Mouse (Mus musculus) heart, postnatal 0 days (tissue): ENCODE results near the gene Rdx. TPM values are rescaled to one million over a fixed set of nuclear protein-coding genes. Genes with fewer than 3 reads are reported as not detected.
"Not testable (repeated sequence)": the region's sequence is repeated elsewhere in the genome, so short reads cannot be mapped to it uniquely, and the experiment has no call there.

ENCODE experiments used
- ATAC-seq: fragments of 200-750 bp; cut with Nextera tagmentation; 2 replicates; pipeline ENCODE4 v1.8.0; 2017; ENCODE audit warnings: low read depth, moderate number of reproducible peaks, moderate library complexity; ENCODE audit not compliant: insufficient read depth
- DNase-seq: peaks from one replicate; pipeline ENCODE4 v3.0.0-alpha.2; 2016; ENCODE audit warnings: low spot score
- H3K27ac ChIP-seq: fragments of 300-500 bp; sonication (generic); 2 replicates; pipeline ENCODE4 v1.5.1; 2014; ENCODE audit warnings: low read depth, mild to moderate bottlenecking
- H3K27me3 ChIP-seq: fragments of 300-500 bp; sonication (generic); 2 replicates; pipeline ENCODE4 v1.6.1; 2014; ENCODE audit warnings: low read length, mixed read lengths; ENCODE audit not compliant: control insufficient read depth, insufficient read depth
- H3K36me3 ChIP-seq: fragments of 300-500 bp; sonication (generic); replicated peaks from 2 replicates; pipeline ENCODE4 v1.6.1; 2014; ENCODE audit warnings: low read length, mixed read lengths; ENCODE audit not compliant: control insufficient read depth, insufficient read depth
- H3K4me1 ChIP-seq: fragments of 300-500 bp; sonication (generic); 2 replicates; pipeline ENCODE4 v1.6.1; 2014; ENCODE audit warnings: antibody characterized with exemption; ENCODE audit not compliant: control insufficient read depth, insufficient read depth
- H3K4me2 ChIP-seq: fragments of 300-500 bp; sonication (generic); 2 replicates; pipeline ENCODE4 v1.6.1; 2014; ENCODE audit warnings: low read depth, mild to moderate bottlenecking, low read length, moderate library complexity
- H3K4me3 ChIP-seq: fragments of 300-500 bp; sonication (generic); 2 replicates; pipeline ENCODE4 v1.5.1; 2014; ENCODE audit warnings: low read depth, low read length
- H3K9ac ChIP-seq: fragments of 300-500 bp; sonication (generic); replicated peaks from 2 replicates; pipeline ENCODE4 v1.6.1; 2014; ENCODE audit warnings: low read depth, low read length, mixed read lengths
- H3K9me3 ChIP-seq: fragments of 300-500 bp; sonication (generic); replicated peaks from 2 replicates; pipeline ENCODE4 v1.6.1; 2016; ENCODE audit warnings: low read length; ENCODE audit not compliant: control insufficient read depth
- CTCF ChIP-seq: IDR thresholded peaks from 2 replicates; pipeline ENCODE4 v1.5.1; 2016; ENCODE audit warnings: antibody characterized with exemption, control low read depth, low read depth
- EP300 ChIP-seq: IDR thresholded peaks from 2 replicates; pipeline ENCODE4 v1.6.1; 2016; ENCODE audit warnings: antibody characterized with exemption, low read depth
- WGBS: fragments of 180-500 bp; shearing (Covaris S2); extraction: QIAGEN DNeasy Blood & Tissue Kit; methylation state at CpG from one replicate; pipeline ENCODE4 v1.1.7; 2014; 5-methylcytosine and 5-hydroxymethylcytosine counted together
- polyA plus RNA-seq: library from polyadenylated mRNA; unstranded; fragments of >200 nt; fragmentation: Nextera tagmentation; extraction: Ambion mirVana; gene quantifications from 2 replicates; pipeline ENCODE4 v1.2.1, GENCODE M21; 2015
- total RNA-seq: library from RNA; depleted of rRNA; stranded (reverse); fragments of >200 nt; gene quantifications from 2 replicates; pipeline ENCODE4 v1.2.3, GENCODE M21; 2014; ENCODE audit warnings: low replicate concordance

Rdx gene
- total and polyA plus RNA-seq, 2 experiments from 2014 or later, result 102 to 105 TPM

- H3K27ac ChIP-seq, result no peak overlapping the region
Observed at GRCm38 (mm10) chr9:52052221-52052620, 5.2 kb downstream of the Rdx start.

GRCm38 (mm10) chr9:52055313-52055712, 8.3 kb downstream of the Rdx start:
- Histone ChIP-seq H3K9me3 (no peaks in the 10 kb centered on the region), H3K36me3 (no peaks in the 10 kb centered on the region), H3K4me1 (peaks cover 22% of the 10 kb centered on the region), H3K27ac (no peak overlapping the region), H3K4me3 (no peak overlapping the region), H3K4me2 (no peak overlapping the region), H3K27me3 (no peaks in the 10 kb centered on the region), H3K9ac (no peak overlapping the region)
- ATAC-seq (no peak), DNase-seq (no peak)
- no peak for TF ChIP-seq CTCF
- TF ChIP-seq EP300, result no peak
- 44% methylated on average over 3 of the region's 3 CpGs for WGBS

More at GRCm38 (mm10) chr9:52052221-52052620, 5.2 kb downstream of the Rdx start:
- no peak for ATAC-seq
- Histone ChIP-seq H3K36me3 (no peaks in the 10 kb centered on the region), H3K27me3 (no peaks in the 10 kb centered on the region), H3K9me3 (no peaks in the 10 kb centered on the region), H3K9ac (no peak overlapping the region), H3K4me3 (no peak overlapping the region), H3K4me1 (peaks cover 23% of the 10 kb centered on the region), H3K4me2 (no peak overlapping the region)
- no peak for DNase-seq
- 78% methylated on average over 1 of the region's 1 CpGs for WGBS
- TF ChIP-seq CTCF, result no peak
- TF ChIP-seq EP300, result no peak

GRCm38 (mm10) chr9:52059788-52060187, 12.8 kb downstream of the Rdx start:
- H3K4me3 ChIP-seq, result no peak overlapping the region
- no peak overlapping the region for H3K27ac ChIP-seq
- no peak for ATAC-seq
- WGBS, result 29% methylated on average over 2 of the region's 2 CpGs
- TF ChIP-seq CTCF (no peak), EP300 (no peak)
- H3K4me1 ChIP-seq, result 0 out of 2 replicates have a peak, but pooled peaks cover 7% of the 10 kb centered on the region
- no peak overlapping the region for H3K9ac ChIP-seq
- H3K9me3 ChIP-seq, result no peaks in the 10 kb centered on the region
- H3K27me3 ChIP-seq, result no peaks in the 10 kb centered on the region
- H3K4me2 ChIP-seq, result no peak overlapping the region
- DNase-seq, result no peak
- peaks cover 35% of the 10 kb centered on the region for H3K36me3 ChIP-seq

DNA sequence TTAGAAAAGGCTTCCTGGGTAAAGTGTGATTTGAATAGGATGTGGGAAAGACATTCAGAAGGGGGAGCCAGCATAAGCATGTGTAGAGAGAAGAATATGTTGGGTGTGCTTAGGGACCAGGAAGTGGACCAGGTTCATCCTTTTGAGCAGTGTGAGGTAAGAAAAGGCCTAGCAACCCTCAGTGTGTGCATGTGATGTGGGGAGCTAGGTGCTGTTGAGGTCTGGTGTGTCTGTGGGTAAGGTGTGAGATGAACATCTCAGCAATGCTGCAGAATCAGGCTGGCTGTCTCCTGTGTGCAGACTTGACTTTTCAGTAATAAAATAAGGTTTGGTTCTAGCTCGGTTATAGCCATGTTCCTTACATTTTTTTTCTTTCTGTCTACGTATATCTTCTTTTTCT, 23.1 kb downstream of the Rdx start:
- no peaks in the 10 kb centered on the region for H3K27me3 ChIP-seq
- peaks cover 80% of the 10 kb centered on the region for H3K36me3 ChIP-seq
- no peak overlapping the region for H3K9ac ChIP-seq
- H3K9me3 ChIP-seq, result no peaks in the 10 kb centered on the region
- WGBS, result 91% methylated on average over 2 of the region's 2 CpGs
- H3K4me1 ChIP-seq, result no peaks in the 10 kb centered on the region
- DNase-seq (no peak), ATAC-seq (no peak)
- no peak overlapping the region for H3K27ac ChIP-seq
- TF ChIP-seq EP300 (no peak), CTCF (no peak)
- no peak overlapping the region for H3K4me2 ChIP-seq
- H3K4me3 ChIP-seq, result no peak overlapping the region

DNA sequence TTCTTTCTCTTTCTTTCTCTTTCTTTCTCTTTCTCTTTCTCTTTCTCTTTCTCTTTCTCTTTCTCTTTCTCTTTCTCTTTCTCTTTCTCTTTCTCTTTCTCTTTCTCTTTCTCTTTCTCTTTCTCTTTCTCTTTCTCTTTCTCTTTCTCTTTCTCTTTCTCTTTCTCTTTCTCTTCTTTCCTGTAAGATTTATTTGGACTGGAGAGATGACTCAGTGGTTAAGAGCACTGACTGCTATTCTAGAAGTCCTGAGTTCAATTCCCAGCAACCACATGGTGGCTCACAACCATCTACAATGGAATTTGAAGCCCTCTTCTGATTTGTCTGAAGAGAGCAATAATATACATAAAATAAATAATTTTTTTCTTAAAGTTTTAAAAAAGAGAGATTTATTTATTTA, 24.4 kb downstream of the Rdx start:
- H3K9me3 ChIP-seq, H3K27ac ChIP-seq, H3K9ac ChIP-seq, H3K27me3 ChIP-seq, DNase-seq, H3K4me2 ChIP-seq, H3K4me1 ChIP-seq, ATAC-seq, H3K4me3 ChIP-seq: not testable (repeated sequence)
- peaks cover 79% of the 10 kb centered on the region for H3K36me3 ChIP-seq

DNA sequence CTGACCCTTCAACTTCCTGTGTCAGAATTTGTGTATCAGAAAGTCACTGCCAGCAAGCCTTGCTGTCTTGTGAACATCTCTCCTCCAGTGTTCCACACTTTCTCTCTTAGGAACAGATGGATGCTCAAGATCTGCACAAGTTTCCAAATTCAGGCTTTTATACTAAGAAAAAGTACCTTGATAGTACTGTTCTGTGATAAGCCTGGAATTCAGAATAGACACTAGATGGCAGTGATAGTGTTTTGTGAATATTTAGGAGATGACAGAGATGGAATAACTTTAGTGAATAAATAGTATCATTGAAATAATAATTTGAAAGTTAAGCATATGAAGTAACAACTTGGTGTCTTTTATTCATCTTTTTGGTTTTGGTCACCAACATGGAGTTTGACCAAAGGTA, 25.2 kb downstream of the Rdx start:
- Histone ChIP-seq H3K9me3 (no peaks in the 10 kb centered on the region), H3K36me3 (peaks cover 79% of the 10 kb centered on the region), H3K27me3 (no peaks in the 10 kb centered on the region), H3K4me3 (no peak overlapping the region), H3K27ac (no peak overlapping the region), H3K9ac (no peak overlapping the region), H3K4me1 (no peaks in the 10 kb centered on the region), H3K4me2 (no peak overlapping the region)
- DNase-seq (no peak), ATAC-seq (no peak)
- no peak for TF ChIP-seq CTCF
- no peak for TF ChIP-seq EP300
